Mouse (Mus musculus): ENCODE data around the gene Gpr61.

The Gpr61 gene

GRCm38 (mm10) chr3:108131216-108131615 is 23.5 kb downstream of the Gpr61 start:
- no peak for DNase-seq (ENCODE audit: low read depth, low spot score)

- no peak for DNase-seq (ENCODE audit: low read depth, low spot score)
Observed at GRCm38 (mm10) chr3:108129804-108130203, 24.9 kb downstream of the Gpr61 start.

- no peak for DNase-seq (ENCODE audit: low read depth, low spot score)
Observed at GRCm38 (mm10) chr3:108129367-108129766, 25.3 kb downstream of the Gpr61 start.

GRCm38 (mm10) chr3:108128520-108128919 is 26.2 kb downstream of the Gpr61 start:
- no peak for DNase-seq (ENCODE audit: low read depth, low spot score)

GRCm38 (mm10) chr3:108126327-108126726 is 28.4 kb downstream of the Gpr61 start:
- DNase-seq (ENCODE audit: low read depth, low spot score), result no peak

GRCm38 (mm10) chr3:108124131-108124530 is 30.6 kb downstream of the Gpr61 start:
- no peak for DNase-seq (ENCODE audit: low read depth, low spot score)

- DNase-seq (ENCODE audit: low read depth, low spot score), result no peak
Observed at GRCm38 (mm10) chr3:108123242-108123641, 31.4 kb downstream of the Gpr61 start.

- no peak for DNase-seq (ENCODE audit: low read depth, low spot score)
Observed at GRCm38 (mm10) chr3:108121101-108121500, 33.6 kb downstream of the Gpr61 start.

- DNase-seq (ENCODE audit: low read depth, low spot score), result no peak
Observed at GRCm38 (mm10) chr3:108117465-108117864, 37.2 kb downstream of the Gpr61 start.

GRCm38 (mm10) chr3:108113591-108114289 is 40.9 kb downstream of the Gpr61 start:
- no peak for DNase-seq (ENCODE audit: low read depth, low spot score)

GRCm38 (mm10) chr3:108112666-108113065 is 42.0 kb downstream of the Gpr61 start:
- DNase-seq (ENCODE audit: low read depth, low spot score), result no peak

GRCm38 (mm10) chr3:108112246-108112645 is 42.4 kb downstream of the Gpr61 start:
- no peak for DNase-seq (ENCODE audit: low read depth, low spot score)

GRCm38 (mm10) chr3:108111320-108111719 is 43.4 kb downstream of the Gpr61 start:
- no peak for DNase-seq (ENCODE audit: low read depth, low spot score)

- no peak for DNase-seq (ENCODE audit: low read depth, low spot score)
Observed at GRCm38 (mm10) chr3:108105281-108105680, 49.4 kb downstream of the Gpr61 start.

GRCm38 (mm10) chr3:108102075-108102474 is 52.6 kb downstream of the Gpr61 start:
- no peak for DNase-seq (ENCODE audit: low read depth, low spot score)

- DNase-seq (ENCODE audit: low read depth, low spot score), result no peak
Observed at GRCm38 (mm10) chr3:108101594-108101993, 53.1 kb downstream of the Gpr61 start.

Data from 3T3-L1 (cell line).